Mouse (Mus musculus) adrenal gland, adult 10 weeks (tissue): ENCODE measurements around the gene Fads3. TPM values are rescaled to one million over a fixed set of nuclear protein-coding genes. Genes with fewer than 3 reads are reported as not detected.

Source experiments
- polyA plus RNA-seq: library from polyadenylated mRNA; stranded (reverse); fragments of 350-450 nt; fragmentation: Illumina TruSeq; extraction: RNeasy Lipid Tissue Mini Kit (QIAGEN cat#74804); gene quantifications from one replicate; pipeline ENCODE4 v1.2.3, GENCODE M21; 2014; ENCODE audit warnings: low read depth, low replicate concordance

Fads3 gene
- polyA plus RNA-seq = 6.5 TPM

DNA sequence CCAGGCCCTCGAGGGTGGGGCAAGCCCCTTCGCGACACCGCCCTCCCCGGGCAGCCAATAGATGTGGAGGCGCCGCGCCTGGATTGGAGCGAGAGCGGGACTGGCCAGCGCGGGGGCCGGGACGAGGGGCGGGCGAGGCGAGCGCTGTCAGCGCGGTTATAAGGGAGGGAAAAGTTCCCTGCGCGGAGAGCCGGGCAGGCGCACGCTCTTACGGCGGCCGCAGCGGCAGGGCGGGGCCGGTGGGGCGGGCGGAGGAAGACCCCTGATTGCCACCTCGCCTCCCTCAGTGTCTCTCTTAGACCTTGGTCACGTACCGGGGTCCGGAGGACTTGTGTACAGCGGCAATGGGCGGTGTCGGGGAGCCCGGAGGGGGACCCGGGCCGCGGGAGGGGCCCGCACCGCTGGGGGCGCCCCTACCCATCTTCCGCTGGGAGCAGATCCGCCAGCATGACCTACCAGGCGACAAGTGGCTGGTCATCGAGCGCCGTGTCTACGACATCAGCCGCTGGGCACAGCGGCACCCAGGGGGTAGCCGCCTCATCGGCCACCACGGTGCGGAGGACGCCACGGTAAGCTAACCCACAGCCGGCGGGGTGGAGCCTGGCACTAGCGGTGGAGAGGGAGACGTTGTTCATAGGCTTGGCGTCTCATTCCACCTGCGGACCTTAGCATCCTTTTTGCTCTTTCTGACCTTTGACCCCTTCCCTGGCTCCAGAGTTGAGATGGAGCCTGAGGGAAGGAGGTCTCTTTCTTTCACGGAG, at the start of gene Fads3:
TSS of gene Fads3 (plus strand) at position 182 of the 761 bp plus-strand sequence.

DNA sequence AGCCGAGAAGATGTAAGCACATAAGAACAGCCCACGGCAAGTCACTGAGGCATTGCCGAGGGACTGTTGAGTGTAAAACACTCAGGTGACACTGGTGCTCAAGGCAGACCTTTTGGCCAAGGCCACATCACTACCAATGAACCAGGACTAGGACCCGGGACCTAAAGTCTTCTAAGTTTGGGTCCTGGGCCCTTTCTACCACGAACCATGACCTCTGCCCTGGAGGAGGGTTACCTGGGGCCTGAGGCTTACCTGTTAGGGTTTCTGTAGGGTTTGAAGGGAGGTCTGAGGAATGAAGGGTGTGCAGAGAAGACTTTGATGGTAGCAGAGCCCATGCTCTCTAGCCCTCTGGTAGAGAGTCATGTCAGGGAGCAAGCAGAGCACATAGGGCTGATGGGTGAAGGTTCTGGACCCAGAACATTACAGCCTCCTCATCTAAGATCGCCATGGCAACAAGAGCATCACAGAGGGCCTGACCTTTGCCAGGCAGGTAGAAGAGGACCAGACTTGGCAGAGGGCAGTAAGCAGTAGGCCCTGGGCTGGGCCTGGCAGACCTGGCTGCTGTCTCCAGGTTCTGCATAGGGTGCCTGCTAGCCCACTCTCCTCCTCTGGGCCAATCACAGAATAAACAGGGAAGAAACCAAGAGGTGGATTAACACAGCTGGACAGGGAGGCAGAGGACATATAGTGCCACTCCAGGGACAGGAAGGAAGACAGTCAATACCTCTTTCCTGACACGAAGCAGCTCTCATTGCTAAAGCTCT, 40.0 kb upstream of the Fads3 start, which contains the start of the genes Best1 and Rab3il1:
TSS of gene Best1 (minus strand) at position 428 of the 764 bp plus-strand sequence.
TSS of gene Rab3il1 (plus strand) at position 464 of the 764 bp plus-strand sequence.

DNA sequence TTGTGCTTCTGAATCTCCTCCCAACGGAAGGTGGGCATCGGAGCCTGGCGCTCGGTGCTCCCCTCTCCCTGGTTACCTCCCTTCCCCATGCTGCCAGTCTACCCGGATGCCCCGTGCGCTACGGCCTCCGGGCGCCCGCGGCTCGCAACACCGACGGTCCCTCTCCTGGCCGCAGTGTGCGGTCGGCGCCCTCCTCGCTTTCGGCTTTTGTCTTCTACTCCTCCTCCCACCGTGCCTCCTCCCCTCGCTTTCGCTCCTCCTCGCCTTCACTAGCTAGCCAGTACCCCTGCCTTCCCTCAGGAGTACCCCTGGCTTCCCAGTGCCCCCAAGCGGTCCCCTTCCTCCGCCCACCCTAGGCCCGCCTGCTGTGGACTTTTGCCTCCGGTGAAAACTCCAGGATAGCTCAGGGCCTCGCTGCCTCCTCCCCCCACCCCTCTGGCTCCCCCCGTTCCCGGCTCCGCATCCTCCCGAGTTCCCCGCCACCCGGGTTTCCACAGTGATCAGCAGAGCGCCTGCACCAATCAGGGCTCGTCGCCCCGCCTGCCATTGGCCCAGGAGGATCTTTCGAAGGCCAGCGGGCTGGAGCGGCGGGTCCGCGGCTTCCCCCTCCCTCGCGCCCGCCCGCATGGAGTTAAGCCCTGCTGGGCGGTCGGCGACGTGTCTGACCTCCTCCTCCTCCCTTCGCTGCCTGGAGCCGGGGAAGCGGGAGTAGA, 60.1 kb downstream of the Fads3 start, which contains the start of gene Fads2:
TSS of gene Fads2 (minus strand) at position 406 of the 713 bp plus-strand sequence.

Other genes with a start within 250 kb of the Fads3 start
- not detected for gene Scgb2a2, start 194.0 kb upstream of the Fads3 start, polyA plus RNA-seq
- 5.8 TPM for gene Incenp, start 142.0 kb upstream of the Fads3 start, polyA plus RNA-seq
- gene Fth1, start 61.0 kb upstream of the Fads3 start, polyA plus RNA-seq = 2,895 TPM
- not detected for gene Best1, start 39.9 kb upstream of the Fads3 start, polyA plus RNA-seq
- 0.99 TPM for gene Rab3il1, start 39.9 kb upstream of the Fads3 start, polyA plus RNA-seq
- gene Fads2, start 60.2 kb downstream of the Fads3 start, polyA plus RNA-seq = 284 TPM
- 561 TPM for gene Fads1, start 141.3 kb downstream of the Fads3 start, polyA plus RNA-seq
- gene Tmem258, start 162.4 kb downstream of the Fads3 start, polyA plus RNA-seq = 24.8 TPM
- 2.7 TPM for gene Fen1, start 162.6 kb downstream of the Fads3 start, polyA plus RNA-seq
- gene Myrf, start 199.2 kb downstream of the Fads3 start, polyA plus RNA-seq = not detected